Mouse (Mus musculus): ENCODE measurements around the gene Ccdc93.

Ccdc93 gene

GRCm38 (mm10) chr1:121447216-121447615 lies 16.4 kb downstream of the Ccdc93 start:
- DNase-seq (ENCODE audit: low spot score in 2 of 2) = no peak

GRCm38 (mm10) chr1:121448166-121448565 lies 17.3 kb downstream of the Ccdc93 start:
- DNase-seq (ENCODE audit: low spot score in 2 of 2) = no peak

GRCm38 (mm10) chr1:121451009-121451408 lies 20.2 kb downstream of the Ccdc93 start:
- DNase-seq (ENCODE audit: low spot score in 2 of 2) = no peak

- DNase-seq (ENCODE audit: low spot score in 2 of 2) = no peak
These were observed 21.6 kb downstream of the Ccdc93 start for GRCm38 (mm10) chr1:121452498-121452897.

GRCm38 (mm10) chr1:121453053-121453452 lies 22.2 kb downstream of the Ccdc93 start:
- no peak for DNase-seq (ENCODE audit: low spot score in 2 of 2)

GRCm38 (mm10) chr1:121454951-121455350 lies 24.1 kb downstream of the Ccdc93 start:
- DNase-seq (ENCODE audit: low spot score in 2 of 2) = no peak

- DNase-seq (ENCODE audit: low spot score in 2 of 2) = no peak
These were observed 29.2 kb downstream of the Ccdc93 start for GRCm38 (mm10) chr1:121460077-121460476.

GRCm38 (mm10) chr1:121461895-121462294 lies 31.0 kb downstream of the Ccdc93 start:
- DNase-seq (ENCODE audit: low spot score in 2 of 2) = no peak

- DNase-seq (ENCODE audit: low spot score in 2 of 2) = no peak
These were observed 31.8 kb downstream of the Ccdc93 start for GRCm38 (mm10) chr1:121462643-121463042.

- DNase-seq (ENCODE audit: low spot score in 2 of 2) = no peak
These were observed 33.0 kb downstream of the Ccdc93 start for GRCm38 (mm10) chr1:121463806-121464205.

GRCm38 (mm10) chr1:121466276-121466675 lies 35.4 kb downstream of the Ccdc93 start:
- no peak for DNase-seq (ENCODE audit: low spot score in 2 of 2)

- no peak for DNase-seq (ENCODE audit: low spot score in 2 of 2)
These were observed 37.4 kb downstream of the Ccdc93 start for GRCm38 (mm10) chr1:121468271-121468670.

GRCm38 (mm10) chr1:121471503-121471902 lies 40.7 kb downstream of the Ccdc93 start:
- DNase-seq (ENCODE audit: low spot score in 2 of 2) = no peak

- DNase-seq (ENCODE audit: low spot score in 2 of 2) = no peak
These were observed 46.9 kb downstream of the Ccdc93 start for GRCm38 (mm10) chr1:121477716-121478115.

- DNase-seq (ENCODE audit: low spot score in 2 of 2) = no peak
These were observed 47.6 kb downstream of the Ccdc93 start for GRCm38 (mm10) chr1:121478284-121478980.

- no peak for DNase-seq (ENCODE audit: low spot score in 2 of 2)
These were observed 48.6 kb downstream of the Ccdc93 start for GRCm38 (mm10) chr1:121479403-121479802.

- DNase-seq (ENCODE audit: low spot score in 2 of 2) = no peak
These were observed 52.2 kb downstream of the Ccdc93 start for GRCm38 (mm10) chr1:121483091-121483490.

GRCm38 (mm10) chr1:121486803-121487202 lies 56.0 kb downstream of the Ccdc93 start:
- DNase-seq (ENCODE audit: low spot score in 2 of 2) = no peak

GRCm38 (mm10) chr1:121490241-121490640 lies 59.4 kb downstream of the Ccdc93 start:
- DNase-seq (ENCODE audit: low spot score in 2 of 2) = no peak

- DNase-seq (ENCODE audit: low spot score in 2 of 2) = no peak
These were observed 66.2 kb downstream of the Ccdc93 start for GRCm38 (mm10) chr1:121497093-121497492.

- DNase-seq (ENCODE audit: low spot score in 2 of 2) = no peak
These were observed 77.9 kb downstream of the Ccdc93 start for GRCm38 (mm10) chr1:121508729-121509128.

- no peak for DNase-seq (ENCODE audit: low spot score in 2 of 2)
These were observed 79.7 kb downstream of the Ccdc93 start for GRCm38 (mm10) chr1:121510420-121511140.

- DNase-seq (ENCODE audit: low spot score in 2 of 2) = no peak
These were observed 80.3 kb downstream of the Ccdc93 start for GRCm38 (mm10) chr1:121511186-121511585.
